Mouse (Mus musculus): Measurements from ENCODE around the gene Zfp974.

DNA sequence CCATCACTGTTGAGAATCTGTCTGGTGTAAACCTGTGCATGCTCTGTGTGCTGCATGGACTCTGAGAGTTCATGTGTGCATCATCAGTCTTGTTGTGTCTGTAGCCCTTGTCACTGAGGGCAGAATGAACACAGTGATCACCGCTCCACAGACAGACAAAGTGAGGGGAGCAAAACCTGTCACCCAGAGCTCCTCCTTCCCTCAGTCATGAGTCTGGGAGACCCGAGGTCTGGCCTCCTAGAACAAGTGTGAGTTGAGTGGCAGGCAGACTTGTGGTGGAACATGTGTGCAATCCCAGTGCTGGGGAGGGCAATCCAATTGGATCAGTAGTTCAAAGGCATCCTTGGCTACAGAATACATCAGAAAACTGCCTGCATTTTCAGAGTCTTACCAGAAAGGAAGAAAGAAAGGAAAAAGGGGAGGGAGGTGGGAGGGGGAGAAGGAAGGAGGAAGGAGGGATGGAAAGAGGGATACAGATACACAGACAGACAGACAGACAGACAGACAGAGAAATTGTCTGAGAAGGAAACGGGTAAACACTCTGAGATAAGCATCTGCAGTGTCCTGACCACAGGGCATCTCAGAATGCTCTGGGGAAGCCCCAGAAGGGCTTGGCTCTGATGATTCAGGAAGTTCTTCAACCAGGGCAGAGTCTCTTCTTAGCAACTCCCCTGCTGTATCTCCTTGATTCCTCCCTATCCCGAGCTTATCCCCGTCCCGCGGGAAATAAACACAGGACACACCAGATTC, 4.0 kb upstream of the Zfp974 start:
- TF ChIP-seq POLR2A (IDR thresholded peaks at IDR 0.05; ENCODE audit: borderline replicate concordance, extremely low read depth, low read depth, low read length) (no peak), CTCF (IDR thresholded peaks at IDR 0.05; ENCODE audit: insufficient read depth, low read length) (no peak)
